Mouse (Mus musculus): Measurements from ENCODE around the gene Appl1. TPM values are rescaled to one million over a fixed set of nuclear protein-coding genes. Genes with fewer than 3 reads are reported as not detected.

Gene Appl1
- total and polyA plus RNA-seq, 3 experiments, result 2.5 to 4.5 TPM; not detected in 1

DNA sequence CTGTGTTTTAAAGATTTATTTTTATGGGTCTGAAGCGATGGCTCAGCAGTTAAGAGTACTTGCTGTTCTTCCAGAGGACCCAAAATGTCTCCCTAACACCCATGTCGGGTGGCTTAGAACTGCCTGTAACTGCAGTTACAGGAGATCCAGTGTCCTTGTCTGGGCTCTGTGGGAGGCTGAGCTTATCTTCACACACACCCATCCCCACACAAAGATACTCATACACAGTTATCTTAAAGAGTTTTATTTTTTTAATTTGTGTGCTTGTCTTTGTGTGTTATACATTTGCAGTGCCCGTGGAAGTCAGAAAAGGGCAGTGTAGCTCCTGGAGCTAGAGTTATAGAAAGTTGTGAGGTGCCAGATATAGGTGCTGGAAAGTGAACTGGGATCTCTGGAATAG, 80.3 kb downstream of the Appl1 start:
- H3K9ac ChIP-seq (ENCODE audit: control insufficient read depth, low read depth, low read length, poor library complexity, severe bottlenecking), result no peak overlapping the region
- no peaks in the 10 kb centered on the region for H3K79me2 ChIP-seq (ENCODE audit: control insufficient read depth, insufficient read depth, low read length, poor library complexity)
- H3K9me3 ChIP-seq (replicated peaks; ENCODE audit: insufficient read depth, low read length), result no peaks in the 10 kb centered on the region
- DNase-seq (ENCODE audit: low read depth, low spot score), result peak; percentile 62
- no peak overlapping the region for H3K27ac ChIP-seq (ENCODE audit: control insufficient read depth, low read depth, low read length)
- peaks cover 0 to 10% of the 10 kb centered on the region in 2 experiments; a peak in 2 of 4 replicates for H3K36me3 ChIP-seq (ENCODE audit: control insufficient read depth in 1 of 2, insufficient read depth in 2 of 2, low read length in 2 of 2)
- H3K27me3 ChIP-seq (ENCODE audit: control insufficient read depth in 1 of 2, insufficient read depth in 2 of 2, low read length in 2 of 2), result no peaks in the 10 kb centered on the region; a peak in 2 of 4 replicates
- TF ChIP-seq EP300 (IDR thresholded peaks at IDR 0.05; ENCODE audit: low read depth in 1 of 2, low read length in 2 of 2) (peak in 1 of 2 experiments; percentile 57; a peak in 1 of 4 replicates), ZNF384 (IDR thresholded peaks at IDR 0.05; ENCODE audit: low read depth, low read length) (peak; percentile 52; the same call in 1 of the 2 replicates), GATA1 (IDR thresholded peaks at IDR 0.05; ENCODE audit: low read depth, low read length) (peak; percentile 58), TCF12 (IDR thresholded peaks at IDR 0.05; ENCODE audit: low read depth, low read length) (peak; percentile 39), USF2 (IDR thresholded peaks at IDR 0.05; ENCODE audit: borderline replicate concordance in 1 of 2, insufficient read depth in 1 of 2, low read depth in 1 of 2, low read length in 2 of 2) (no peak)
- H3K4me3 ChIP-seq (ENCODE audit: control insufficient read depth in 1 of 2, insufficient read depth in 1 of 2, low read depth in 2 of 2, low read length in 2 of 2), result no peak overlapping the region
- peaks cover 0 to 13% of the 10 kb centered on the region in 2 experiments; a peak in 2 of 4 replicates for H3K4me1 ChIP-seq (ENCODE audit: control insufficient read depth in 1 of 2, insufficient read depth in 2 of 2, low read length in 2 of 2)

DNA sequence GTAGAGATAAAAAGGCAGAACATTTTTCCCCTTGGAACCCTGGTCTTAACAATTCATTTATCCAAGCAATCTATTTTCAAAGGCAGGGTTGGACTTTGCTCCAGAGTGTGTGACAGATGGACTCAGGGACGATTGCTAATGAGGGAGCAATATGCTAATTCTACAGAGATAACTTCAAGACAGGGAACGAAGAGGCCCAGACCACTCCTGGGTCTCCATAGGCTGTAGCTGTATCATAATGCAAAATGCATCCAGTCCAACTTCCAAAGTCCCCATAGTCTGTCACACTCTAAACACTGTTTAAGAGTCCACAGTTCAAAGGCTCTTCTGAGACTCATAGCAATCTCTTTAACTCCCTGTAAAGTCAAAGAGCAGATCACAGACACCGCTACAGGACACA, 83.8 kb downstream of the Appl1 start:
- TF ChIP-seq CTCF (IDR thresholded peaks at IDR 0.05 in 2 of 3, conservative IDR thresholded peaks at IDR 0.05 in 1 of 3; ENCODE audit: control insufficient read depth in 1 of 3, insufficient read depth in 1 of 3, low read depth in 2 of 3, low read length in 3 of 3, poor library complexity in 1 of 3, severe bottlenecking in 1 of 3), result no peak
- no peak for TF ChIP-seq EP300 (IDR thresholded peaks at IDR 0.05; ENCODE audit: low read depth in 1 of 2, low read length in 2 of 2)
- TF ChIP-seq GATA1 (IDR thresholded peaks at IDR 0.05; ENCODE audit: low read depth, low read length), result no peak
- TF ChIP-seq POLR2AphosphoS2 (IDR thresholded peaks at IDR 0.05; ENCODE audit: low read length), result no peak
- no peak for TF ChIP-seq ELF1 (IDR thresholded peaks at IDR 0.05; ENCODE audit: low read depth, low read length)
- TF ChIP-seq MAFK (IDR thresholded peaks at IDR 0.05; ENCODE audit: borderline replicate concordance, low read depth, low read length), result no peak
- no peak for TF ChIP-seq JUND (IDR thresholded peaks at IDR 0.05; ENCODE audit: low read depth, low read length)
- TF ChIP-seq NELFE (IDR thresholded peaks at IDR 0.05; ENCODE audit: low read depth, low read length), result no peak
- TF ChIP-seq POLR2AphosphoS5 (IDR thresholded peaks at IDR 0.05; ENCODE audit: borderline replicate concordance, low read depth, low read length), result no peak
- TF ChIP-seq TAL1 (IDR thresholded peaks at IDR 0.05; ENCODE audit: low read length), result no peak
- H3K36me3 ChIP-seq (ENCODE audit: control insufficient read depth in 1 of 2, insufficient read depth in 2 of 2, low read length in 2 of 2), result peaks cover 0 to 10% of the 10 kb centered on the region in 2 experiments; a peak in 2 of 4 replicates
- no peaks in the 10 kb centered on the region for H3K9me3 ChIP-seq (replicated peaks; ENCODE audit: insufficient read depth, low read length)
- DNase-seq (ENCODE audit: low read depth, low spot score), result no peak
- H3K79me2 ChIP-seq (ENCODE audit: control insufficient read depth, insufficient read depth, low read length, poor library complexity), result no peaks in the 10 kb centered on the region
- H3K4me3 ChIP-seq (ENCODE audit: control insufficient read depth in 1 of 2, insufficient read depth in 1 of 2, low read depth in 2 of 2, low read length in 2 of 2), result no peak overlapping the region
- H3K27ac ChIP-seq (ENCODE audit: control insufficient read depth, low read depth, low read length), result no peak overlapping the region
- H3K9ac ChIP-seq (ENCODE audit: control insufficient read depth, low read depth, low read length, poor library complexity, severe bottlenecking), result no peak overlapping the region
- H3K4me1 ChIP-seq (ENCODE audit: control insufficient read depth in 1 of 2, insufficient read depth in 2 of 2, low read length in 2 of 2), result peaks cover 0 to 13% of the 10 kb centered on the region in 2 experiments; a peak in 2 of 4 replicates
- H3K27me3 ChIP-seq (ENCODE audit: control insufficient read depth in 1 of 2, insufficient read depth in 2 of 2, low read length in 2 of 2), result no peaks in the 10 kb centered on the region; a peak in 3 of 4 replicates

DNA sequence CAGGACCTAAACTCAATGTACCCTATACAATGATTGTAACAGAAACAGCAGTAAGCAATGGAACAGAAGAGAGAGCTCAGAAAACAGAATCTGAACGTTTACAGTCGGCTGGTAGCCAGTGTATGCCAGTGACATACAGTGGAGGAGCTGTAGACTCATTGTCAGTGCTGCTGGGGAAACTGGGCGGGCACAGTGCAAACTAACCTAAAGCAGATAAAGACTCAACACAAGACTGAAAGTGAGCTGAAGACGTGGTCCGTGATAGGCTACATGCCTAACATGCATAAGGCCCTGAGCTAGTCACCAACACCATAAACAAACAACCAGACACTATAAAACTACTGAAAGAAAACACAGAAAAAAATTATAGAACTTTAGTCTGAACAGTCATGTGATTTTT, 89.3 kb downstream of the Appl1 start:
- H3K4me1 ChIP-seq (ENCODE audit: control insufficient read depth in 1 of 2, insufficient read depth in 2 of 2, low read length in 2 of 2), result no peaks in the 10 kb centered on the region
- no peak overlapping the region for H3K27ac ChIP-seq (ENCODE audit: control insufficient read depth, low read depth, low read length)
- H3K9me3 ChIP-seq (replicated peaks; ENCODE audit: insufficient read depth, low read length), result no peaks in the 10 kb centered on the region
- no peaks in the 10 kb centered on the region for H3K36me3 ChIP-seq (ENCODE audit: control insufficient read depth in 1 of 2, insufficient read depth in 2 of 2, low read length in 2 of 2)
- TF ChIP-seq ZNF384 (IDR thresholded peaks at IDR 0.05; ENCODE audit: low read depth, low read length), result no peak
- TF ChIP-seq MYB (IDR thresholded peaks at IDR 0.05; ENCODE audit: low read depth, low read length), result no peak
- TF ChIP-seq GATA1 (IDR thresholded peaks at IDR 0.05; ENCODE audit: low read depth, low read length), result no peak
- no peak for TF ChIP-seq TBP (IDR thresholded peaks at IDR 0.05; ENCODE audit: low read depth, low read length)
- TF ChIP-seq ZMIZ1 (IDR thresholded peaks at IDR 0.05; ENCODE audit: low read depth, low read length), result no peak
- no peak for TF ChIP-seq SIN3A (IDR thresholded peaks at IDR 0.05; ENCODE audit: low read length)
- TF ChIP-seq E2F4 (IDR thresholded peaks at IDR 0.05; ENCODE audit: borderline replicate concordance, low read depth, low read length), result no peak
- no peak for TF ChIP-seq UBTF (IDR thresholded peaks at IDR 0.05; ENCODE audit: borderline replicate concordance, insufficient read depth, low read depth, low read length)
- TF ChIP-seq MAX (IDR thresholded peaks at IDR 0.05; ENCODE audit: low read length), result no peak
- TF ChIP-seq NRF1 (IDR thresholded peaks at IDR 0.05; ENCODE audit: insufficient read depth, low read depth, low read length, poor library complexity, severe bottlenecking), result no peak
- no peak for TF ChIP-seq MAFK (IDR thresholded peaks at IDR 0.05; ENCODE audit: borderline replicate concordance, low read depth, low read length)
- TF ChIP-seq ZC3H11A (IDR thresholded peaks at IDR 0.05; ENCODE audit: low read depth, low read length), result no peak
- TF ChIP-seq CHD1 (IDR thresholded peaks at IDR 0.05; ENCODE audit: low read depth, low read length), result no peak
- no peak for TF ChIP-seq BHLHE40 (IDR thresholded peaks at IDR 0.05; ENCODE audit: borderline replicate concordance, low read depth, low read length)
- TF ChIP-seq MAZ (IDR thresholded peaks at IDR 0.05; ENCODE audit: low read depth, low read length), result no peak
- no peaks in the 10 kb centered on the region for H3K79me2 ChIP-seq (ENCODE audit: control insufficient read depth, insufficient read depth, low read length, poor library complexity)
- peaks cover 0 to 2% of the 10 kb centered on the region in 2 experiments; a peak in 3 of 4 replicates for H3K27me3 ChIP-seq (ENCODE audit: control insufficient read depth in 1 of 2, insufficient read depth in 2 of 2, low read length in 2 of 2)
- no peak overlapping the region for H3K9ac ChIP-seq (ENCODE audit: control insufficient read depth, low read depth, low read length, poor library complexity, severe bottlenecking)
- H3K4me3 ChIP-seq (ENCODE audit: control insufficient read depth in 1 of 2, insufficient read depth in 1 of 2, low read depth in 2 of 2, low read length in 2 of 2), result no peak overlapping the region
- peak; percentile 10 for DNase-seq (ENCODE audit: low read depth, low spot score)

Data from MEL (cell line).